Mouse (Mus musculus) cerebellum, postnatal 14 days (tissue): ENCODE data around the gene Ifitm10.
"Not testable (repeated sequence)": the region's sequence is repeated elsewhere in the genome, so short reads cannot be mapped to it uniquely, and the experiment has no call there.

Experiments
- DNase-seq, 2 experiments: peaks; one replicate each; pipeline ENCODE4 v3.0.0; 2021; ENCODE audit warnings: mixed read lengths in 2 of 2

Ifitm10 gene

DNA sequence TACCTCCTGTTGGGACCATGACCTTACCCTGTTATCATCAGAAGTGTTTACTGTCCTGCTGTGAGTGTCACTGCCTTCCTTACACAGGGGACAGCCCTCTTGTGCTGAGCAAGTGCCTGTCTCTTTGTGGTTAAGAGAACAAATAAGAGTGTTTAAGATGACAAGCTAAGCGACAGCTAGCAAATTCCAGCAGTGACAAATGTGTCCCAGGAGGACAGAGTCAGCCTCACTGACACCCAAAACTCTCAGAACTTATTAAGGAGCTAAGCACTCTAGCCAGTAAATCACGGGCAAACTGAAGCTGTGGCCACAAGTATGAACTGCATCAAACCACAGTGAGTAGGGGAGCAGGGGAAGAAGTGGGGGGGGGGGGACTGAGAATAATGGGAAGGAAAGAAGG lies 52.6 kb downstream of the Ifitm10 start:
- no peak for DNase-seq

DNA sequence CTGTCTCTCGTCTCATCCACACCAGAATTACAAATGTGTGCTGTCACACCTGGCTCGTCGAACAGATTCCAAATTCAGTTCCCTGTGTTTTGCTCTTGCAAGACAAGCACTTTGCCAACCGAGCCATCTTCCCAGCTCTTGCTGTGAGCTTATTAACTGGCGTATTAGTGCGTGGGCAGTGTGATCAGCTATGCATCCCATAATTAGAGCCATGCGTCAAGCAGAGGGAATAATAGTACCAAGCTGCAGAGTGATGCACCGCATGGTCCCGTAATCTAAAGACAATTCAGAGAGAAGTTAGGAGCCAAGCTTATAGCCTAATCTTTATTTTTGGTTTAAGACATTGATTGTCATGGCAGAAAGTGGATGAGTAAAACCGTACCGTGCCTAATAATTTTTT lies 54.4 kb downstream of the Ifitm10 start:
- no peak for DNase-seq

DNA sequence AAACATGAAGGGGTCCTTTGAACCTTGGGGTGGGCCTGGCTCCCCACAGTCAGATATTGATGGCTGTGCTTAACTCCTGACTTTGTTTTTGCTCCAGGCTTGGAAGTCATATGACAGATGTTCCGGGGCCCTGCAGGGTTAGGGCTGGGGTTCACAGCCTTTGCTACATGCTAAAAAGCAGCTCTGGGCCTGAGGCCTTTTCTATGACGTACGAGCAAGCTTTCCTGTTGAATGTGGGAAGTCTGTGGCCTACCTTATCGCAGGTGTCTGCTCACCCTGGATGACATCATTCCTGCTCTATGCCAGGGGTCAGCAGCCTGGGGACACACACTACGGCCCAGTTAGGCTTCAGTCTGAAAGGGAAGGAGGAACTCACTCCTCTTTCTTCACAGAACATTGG lies 56.3 kb downstream of the Ifitm10 start:
- DNase-seq: no peak

DNA sequence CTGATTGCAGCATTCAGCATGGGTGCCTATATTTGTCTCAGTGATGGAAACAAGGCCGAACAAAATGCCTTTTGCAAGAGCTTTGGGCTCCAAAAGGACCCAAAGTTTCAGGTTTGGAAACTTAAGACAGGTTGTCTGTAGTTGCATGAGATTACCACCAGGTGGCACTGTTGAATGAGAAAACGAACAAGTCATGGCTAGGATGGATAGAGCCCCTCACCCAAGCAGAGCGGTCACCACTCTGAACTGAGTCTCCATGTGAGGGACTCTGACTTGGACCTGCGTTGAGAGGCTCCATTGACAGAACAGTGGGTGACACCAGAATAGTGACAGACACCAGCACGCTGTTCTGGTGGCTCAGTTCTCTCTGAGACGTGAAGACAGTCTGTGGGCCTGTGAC lies 57.0 kb downstream of the Ifitm10 start:
- DNase-seq: peak; percentile 66 to 71

DNA sequence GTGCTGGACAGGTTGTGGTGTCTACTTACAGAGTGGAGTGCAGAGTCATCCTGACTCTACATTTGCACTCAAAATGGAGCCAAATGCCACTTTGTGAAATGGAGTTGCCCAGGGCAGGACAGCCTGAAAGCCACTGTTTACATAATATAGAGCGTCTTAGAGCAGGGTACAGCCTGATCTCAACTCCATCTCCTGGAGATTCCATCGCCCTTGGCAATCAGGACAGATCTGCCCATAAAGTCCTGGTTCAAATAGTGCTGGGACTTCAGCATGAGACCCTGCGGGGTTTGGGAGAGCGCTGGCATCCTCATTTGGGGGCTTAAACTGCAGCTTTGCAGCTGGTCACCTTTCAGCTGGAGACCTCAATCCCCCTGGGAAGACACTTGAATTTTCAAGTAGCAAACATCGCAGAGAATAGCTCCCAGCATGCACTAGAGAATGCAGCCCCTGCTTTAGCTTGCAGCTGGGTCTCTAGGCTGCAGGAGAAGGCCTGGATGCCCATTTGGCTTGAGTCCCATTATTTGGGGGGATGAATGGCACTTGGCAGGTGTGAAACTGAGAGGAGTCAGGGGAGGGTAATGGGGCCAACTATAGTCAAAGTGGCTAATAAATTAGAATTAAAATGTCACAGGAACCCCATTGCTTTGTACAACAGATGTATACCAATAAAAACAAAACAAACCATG lies 58.8 kb downstream of the Ifitm10 start:
- DNase-seq: no peak

- not testable (repeated sequence) for DNase-seq
These were observed 69.6 kb downstream of the Ifitm10 start for GRCm38 (mm10) chr7:142303929-142304328.

GRCm38 (mm10) chr7:142303249-142303648 lies 70.3 kb downstream of the Ifitm10 start, which contains the start of gene Krtap5-4:
Krtap5-4 (plus strand) TSS chr7:142303549.
- no peak for DNase-seq

DNA sequence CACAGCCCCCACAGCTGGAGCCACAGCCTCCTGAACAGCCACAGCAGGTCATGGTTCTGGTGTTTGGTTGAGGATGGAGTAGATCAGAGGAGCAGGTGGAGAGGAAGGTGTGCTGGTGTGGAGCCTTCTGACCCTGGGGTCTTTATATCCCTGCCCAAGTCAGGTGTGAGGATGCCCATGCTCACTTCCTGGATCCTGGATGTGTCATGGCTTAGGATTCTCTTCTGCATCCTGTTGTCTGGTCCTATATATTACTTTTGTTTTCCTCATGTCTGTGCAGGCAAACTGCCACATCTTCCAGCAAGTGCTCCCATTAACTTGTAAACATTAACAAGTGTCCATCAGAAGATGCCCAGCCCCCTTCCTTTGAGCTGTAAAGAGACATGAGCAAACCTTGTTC lies 76.5 kb downstream of the Ifitm10 start, which contains the start of gene Krtap5-1:
TSS of gene Krtap5-1 (minus strand) at position 101 of the 400 bp plus-strand sequence.
- DNase-seq: not testable (repeated sequence)

GRCm38 (mm10) chr7:142296108-142296507 lies 77.4 kb downstream of the Ifitm10 start:
- DNase-seq: not testable (repeated sequence)

DNA sequence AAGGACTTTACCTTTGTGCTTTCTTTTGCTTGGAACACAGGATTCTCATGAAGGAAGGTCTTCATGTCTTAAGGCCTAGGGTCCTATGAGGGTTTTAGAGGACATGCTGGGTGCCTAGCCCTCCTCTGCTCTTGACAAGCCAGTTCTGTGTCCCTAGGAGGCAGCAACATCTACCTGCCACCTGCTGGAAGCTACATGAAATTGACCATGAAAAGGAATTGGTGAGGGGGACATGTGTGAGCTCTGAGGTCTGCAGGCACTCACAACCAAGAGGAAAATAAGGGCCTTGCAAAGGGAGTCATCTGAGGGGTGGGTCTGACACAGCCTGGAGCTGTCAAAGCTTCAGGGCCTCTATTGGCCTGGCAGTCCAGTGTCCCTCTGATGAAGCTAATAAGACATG lies 78.1 kb downstream of the Ifitm10 start:
- no peak for DNase-seq

GRCm38 (mm10) chr7:142293851-142294250 lies 79.7 kb downstream of the Ifitm10 start:
- peak; percentile 63 to 68 for DNase-seq

- DNase-seq: peak in 1 of 2 experiments; percentile 18
These were observed 87.5 kb downstream of the Ifitm10 start for GRCm38 (mm10) chr7:142285910-142286612.

- DNase-seq: peak; percentile 66 to 67
These were observed 88.3 kb downstream of the Ifitm10 start for GRCm38 (mm10) chr7:142285130-142285835.

DNA sequence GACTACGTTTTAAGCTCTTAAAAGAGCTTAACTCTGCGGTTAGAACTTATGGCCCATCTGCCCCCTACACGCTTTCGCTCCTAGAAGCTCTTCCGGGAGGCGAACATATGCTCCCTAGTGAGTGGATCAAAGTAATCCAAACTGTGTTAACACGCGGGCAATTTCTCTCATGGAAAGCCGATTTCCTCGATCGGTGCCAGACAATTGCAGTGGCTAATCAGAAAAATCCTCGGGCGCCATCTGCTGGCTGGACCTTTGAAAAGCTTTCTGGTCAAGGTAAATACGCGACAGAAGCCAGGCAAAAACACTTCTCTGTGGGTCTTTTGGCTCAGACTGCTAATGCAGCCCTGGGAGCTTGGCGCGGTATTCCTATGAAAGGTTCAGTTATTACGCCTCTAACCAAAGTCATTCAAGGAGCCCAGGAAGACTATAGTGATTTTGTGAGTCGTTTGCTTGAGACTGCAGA lies 88.9 kb downstream of the Ifitm10 start:
- peak; percentile 97 to 99 for DNase-seq

- DNase-seq: peak; percentile 67
These were observed 89.4 kb downstream of the Ifitm10 start for GRCm38 (mm10) chr7:142284023-142284591.

DNA sequence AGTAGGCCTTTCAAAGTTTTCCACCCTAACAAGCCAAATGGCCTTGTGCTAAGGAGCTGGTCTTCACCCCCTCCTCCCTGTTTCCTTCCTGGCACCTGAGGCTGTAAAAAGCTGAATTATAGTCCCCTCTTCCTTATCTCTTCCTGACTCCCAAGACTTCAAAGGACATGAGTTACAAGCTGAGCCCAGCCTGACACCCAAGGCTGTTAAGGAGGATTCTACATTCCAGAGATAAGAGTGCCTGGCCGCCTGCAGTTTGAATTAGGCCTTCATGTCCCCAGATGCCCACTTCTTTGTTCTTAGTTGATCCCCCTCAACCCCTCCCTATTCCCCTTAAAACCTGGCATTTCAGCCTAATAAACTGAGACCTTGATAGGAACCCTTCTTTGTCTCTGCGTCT lies 90.7 kb downstream of the Ifitm10 start:
- not testable (repeated sequence) for DNase-seq

GRCm38 (mm10) chr7:142279291-142279690 lies 94.3 kb downstream of the Ifitm10 start:
- DNase-seq: not testable (repeated sequence)

DNA sequence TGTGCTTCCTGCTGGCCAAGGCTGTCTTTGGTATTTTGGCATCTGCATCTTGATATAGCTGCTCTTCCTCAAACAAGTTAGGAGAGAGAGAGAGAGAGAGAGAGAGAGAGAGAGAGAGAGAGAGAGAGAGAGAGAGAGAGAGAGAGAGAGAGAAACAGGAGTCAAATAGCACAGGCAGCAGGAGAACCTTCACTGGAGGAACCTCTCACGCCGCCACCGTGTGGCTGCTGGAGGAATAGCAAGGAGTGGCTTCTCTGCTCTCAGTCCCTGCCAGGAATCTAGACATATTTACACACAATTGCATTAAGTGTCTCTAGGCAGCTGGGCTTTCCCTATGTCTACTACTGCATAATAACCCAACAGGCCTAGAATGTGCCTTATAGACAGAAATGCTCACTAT lies 95.4 kb downstream of the Ifitm10 start:
- DNase-seq: peak; percentile 83 to 87
